Mouse (Mus musculus) liver, adult 2 months (tissue): ENCODE measurements around the gene Tmeff1.

Experiments
- CTCF ChIP-seq: fragments of 200-500 bp; IDR thresholded peaks from 2 replicates; pipeline ENCODE4 v1.5.1; 2011; ENCODE audit warnings: low read depth, low read length, control low read depth
- POLR2A ChIP-seq: fragments of 200-500 bp; IDR thresholded peaks from 2 replicates; pipeline ENCODE4 v1.6.1; 2011; ENCODE audit warnings: low read length, control low read depth; ENCODE audit not compliant: insufficient read depth; ENCODE audit errors: extremely low read depth

- TF ChIP-seq CTCF (no peak), POLR2A (no peak)
Observed at GRCm38 (mm10) chr4:48639503-48639902, 54.5 kb downstream of the Tmeff1 start.
